Mouse (Mus musculus): ENCODE results near the gene Rpl10a.
"Not testable (repeated sequence)": the region's sequence is repeated elsewhere in the genome, so short reads cannot be mapped to it uniquely, and the experiment has no call there.

The Rpl10a gene

DNA sequence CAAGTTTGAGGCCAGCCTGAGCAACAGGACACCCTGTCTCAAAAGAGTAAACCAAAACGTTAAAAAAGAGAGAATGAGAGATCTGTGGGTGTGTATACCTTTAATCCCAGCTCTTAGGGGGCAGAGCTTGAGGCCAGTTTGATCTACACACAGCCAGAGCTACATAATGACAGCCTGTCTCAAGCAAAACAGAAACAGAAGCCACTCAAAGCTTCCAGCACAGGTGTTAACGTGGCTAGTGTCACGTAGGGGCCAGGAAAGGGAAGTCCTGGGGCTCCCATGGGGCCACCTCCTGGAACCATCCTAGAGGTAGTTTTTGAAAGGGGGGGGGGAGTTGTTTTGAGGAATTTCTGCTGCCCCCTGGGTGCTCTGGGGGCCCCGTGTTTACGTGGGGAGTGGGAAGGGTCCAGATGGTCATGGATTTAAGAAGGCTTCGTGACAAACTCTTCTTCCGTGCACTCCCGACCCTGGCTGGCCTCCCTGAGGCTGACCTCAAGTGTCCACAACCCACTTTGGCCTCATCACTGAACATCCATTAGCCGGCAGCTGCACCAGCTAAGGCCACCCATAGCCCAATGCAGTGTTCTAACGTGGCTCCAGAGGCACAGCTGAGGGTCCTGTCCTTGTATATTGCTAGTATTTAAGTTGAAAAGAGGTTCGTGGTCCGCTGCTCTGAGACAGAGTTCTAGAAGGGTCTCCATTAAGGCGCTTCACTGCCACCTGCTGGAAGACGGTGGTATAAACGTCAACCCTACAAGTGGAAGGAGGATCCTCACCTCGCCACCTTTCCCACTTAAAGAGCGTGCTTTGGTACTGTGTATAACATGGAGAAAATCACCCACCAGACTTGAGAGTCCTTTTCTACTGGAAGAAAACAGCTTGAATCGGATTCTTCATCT lies 19.7 kb upstream of the Rpl10a start:
- peak; percentile 72 for DNase-seq (ENCODE audit: low spot score)

DNA sequence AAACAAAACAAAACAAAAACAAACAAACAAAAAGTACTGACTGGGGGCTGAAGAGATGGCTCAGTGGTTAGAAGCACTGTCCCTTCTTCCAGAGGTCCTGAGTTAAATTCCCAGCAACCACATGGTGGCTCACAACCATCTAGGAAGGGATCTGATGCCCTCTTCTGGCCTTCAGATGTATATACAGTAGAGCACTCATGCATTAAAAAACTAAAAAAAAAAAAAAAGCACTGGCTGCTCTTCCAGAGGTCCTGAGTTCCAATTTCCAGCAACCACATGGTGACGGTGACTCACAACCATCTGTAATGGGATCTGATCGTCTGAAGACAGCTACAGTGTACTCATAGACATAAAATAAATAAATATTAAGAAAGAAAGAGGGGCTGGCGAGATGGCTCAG lies 17.4 kb upstream of the Rpl10a start:
- no peak for DNase-seq (ENCODE audit: low spot score)

DNA sequence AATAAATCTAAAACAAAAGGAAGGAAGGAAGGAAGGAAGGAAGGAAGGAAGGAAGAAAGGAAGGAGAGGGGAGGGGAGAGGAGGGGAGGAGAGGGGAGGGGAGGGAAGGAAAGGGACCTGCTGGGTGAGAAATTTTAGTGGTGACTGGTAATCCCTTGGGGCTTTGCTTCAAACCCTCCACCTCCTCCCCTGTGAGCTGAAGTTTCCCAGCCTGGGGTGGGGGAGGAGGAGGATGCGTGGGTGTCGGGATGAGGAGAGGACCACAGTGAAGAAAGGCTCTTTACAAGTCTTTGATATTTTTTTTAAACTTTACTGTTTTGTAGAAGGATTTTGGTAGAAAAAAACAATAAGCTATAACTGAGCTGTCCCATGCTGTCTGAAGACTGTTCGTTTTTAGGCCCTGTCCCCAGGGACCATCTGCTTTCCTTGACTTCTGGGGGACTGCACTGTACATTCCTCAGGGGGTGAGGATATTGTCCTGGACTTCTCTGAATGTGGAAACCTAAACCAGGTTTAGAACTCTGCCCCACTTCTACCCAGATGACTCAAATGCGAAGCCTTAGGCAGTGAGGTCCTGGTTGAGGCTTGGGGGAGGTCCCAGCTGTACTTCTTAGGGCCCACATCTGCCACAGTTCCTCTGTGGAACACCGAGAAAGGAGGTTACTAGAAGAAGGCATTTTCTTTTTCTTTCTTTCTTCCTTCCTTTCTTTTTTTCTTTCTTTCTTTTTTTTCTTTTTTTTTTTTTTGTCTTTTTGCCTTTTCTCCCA lies 16.7 kb upstream of the Rpl10a start:
- DNase-seq (ENCODE audit: low spot score): no peak

DNA sequence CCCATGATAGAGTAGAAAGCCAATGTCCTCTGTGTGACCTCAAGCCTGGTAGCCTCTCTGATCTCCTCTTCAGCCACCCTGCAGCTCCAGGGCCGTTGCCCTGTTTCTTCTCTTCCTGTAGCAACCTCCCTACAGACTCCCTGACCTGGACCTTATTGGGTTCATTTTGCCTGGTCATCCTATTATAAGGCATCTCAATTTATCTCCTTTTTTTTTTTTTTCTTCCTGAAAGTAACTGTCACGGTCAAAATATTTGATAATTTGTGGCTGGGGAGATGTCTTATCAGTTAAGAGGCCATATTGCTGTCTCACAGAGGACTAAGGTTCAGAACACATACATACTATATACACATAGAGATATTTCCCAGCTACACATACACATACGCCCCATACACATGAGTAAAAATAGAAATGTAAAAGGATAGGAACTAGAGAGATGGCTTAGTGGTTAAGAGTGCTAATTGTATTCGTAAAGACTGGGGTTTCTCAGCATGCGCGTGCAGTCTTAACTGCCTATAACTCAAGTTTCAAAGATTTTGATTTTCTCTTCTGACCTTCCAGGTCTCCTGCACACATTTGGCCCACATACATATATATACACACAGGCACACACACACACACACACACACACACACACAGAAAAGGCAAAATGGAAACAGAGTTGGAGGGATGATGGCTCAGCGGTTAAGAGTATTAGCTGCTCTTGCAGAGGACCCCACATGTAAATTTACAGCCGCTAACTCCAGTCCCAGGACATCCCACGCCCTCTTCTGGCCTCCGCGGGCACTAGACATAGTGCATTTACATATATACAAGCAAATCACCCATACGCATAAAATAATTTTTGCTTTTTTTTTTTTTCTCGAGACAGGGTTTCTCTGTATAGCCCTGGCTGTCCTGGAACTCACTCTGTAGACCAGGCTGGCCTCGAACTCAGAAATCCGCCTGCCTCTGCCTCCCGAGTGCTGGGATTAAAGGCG lies 15.7 kb upstream of the Rpl10a start:
- DNase-seq (ENCODE audit: low spot score): peak; percentile 46

DNA sequence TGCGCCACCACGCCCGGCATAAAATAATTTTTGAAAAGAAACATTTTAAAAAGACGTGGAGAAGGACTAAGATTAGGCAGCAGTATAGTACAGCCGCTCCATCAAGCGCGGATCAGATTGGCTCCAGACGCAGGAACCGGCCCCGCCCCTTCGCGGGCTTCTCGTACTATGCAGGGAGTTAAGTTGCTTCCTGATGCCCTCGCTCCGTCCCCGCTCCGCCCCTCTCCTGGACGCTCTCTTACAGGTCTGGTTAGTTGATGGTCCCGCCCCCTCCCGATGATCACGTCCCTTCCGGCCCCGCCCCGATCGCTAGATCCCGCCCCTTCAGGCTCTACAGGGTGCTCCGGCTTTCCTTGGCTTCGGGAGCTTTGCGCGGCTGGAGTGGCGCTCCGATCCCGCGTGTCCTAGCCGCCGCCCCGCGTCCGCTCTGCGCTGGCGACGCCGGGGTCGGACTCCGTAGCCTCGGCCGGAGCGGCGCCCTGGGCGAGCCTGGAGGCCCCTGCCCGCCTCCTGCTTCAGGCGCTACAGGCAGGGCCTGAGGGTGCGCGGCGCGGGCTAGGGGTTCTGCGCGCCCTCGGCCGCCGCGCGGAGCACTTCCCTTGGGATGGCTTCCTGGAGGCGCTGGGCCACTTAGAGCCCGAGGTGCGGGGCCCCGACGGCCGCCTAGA lies 14.9 kb upstream of the Rpl10a start, which contains the start of gene Fance:
TSS of gene Fance (plus strand) at position 308 of the 668 bp plus-strand sequence.
- peak; percentile 93 for DNase-seq (ENCODE audit: low spot score)

DNA sequence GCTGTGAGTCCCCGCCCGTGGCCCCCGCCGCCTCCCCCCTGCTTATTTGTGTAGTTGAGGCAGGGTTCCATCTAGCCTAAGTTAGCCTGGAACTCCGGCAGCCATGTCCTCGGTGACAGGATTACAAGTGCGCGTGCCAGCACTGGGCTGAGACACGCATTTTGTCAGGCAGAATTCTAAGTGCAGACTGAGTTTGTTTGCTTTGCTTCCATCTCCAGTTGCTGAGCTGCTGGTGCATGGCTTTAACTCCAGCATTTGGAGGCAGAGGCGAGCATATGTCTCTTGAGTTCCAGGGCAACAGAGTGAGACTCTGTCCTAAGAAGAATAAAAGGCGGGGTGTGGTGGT lies 14.4 kb upstream of the Rpl10a start:
- DNase-seq (ENCODE audit: low spot score): no peak

DNA sequence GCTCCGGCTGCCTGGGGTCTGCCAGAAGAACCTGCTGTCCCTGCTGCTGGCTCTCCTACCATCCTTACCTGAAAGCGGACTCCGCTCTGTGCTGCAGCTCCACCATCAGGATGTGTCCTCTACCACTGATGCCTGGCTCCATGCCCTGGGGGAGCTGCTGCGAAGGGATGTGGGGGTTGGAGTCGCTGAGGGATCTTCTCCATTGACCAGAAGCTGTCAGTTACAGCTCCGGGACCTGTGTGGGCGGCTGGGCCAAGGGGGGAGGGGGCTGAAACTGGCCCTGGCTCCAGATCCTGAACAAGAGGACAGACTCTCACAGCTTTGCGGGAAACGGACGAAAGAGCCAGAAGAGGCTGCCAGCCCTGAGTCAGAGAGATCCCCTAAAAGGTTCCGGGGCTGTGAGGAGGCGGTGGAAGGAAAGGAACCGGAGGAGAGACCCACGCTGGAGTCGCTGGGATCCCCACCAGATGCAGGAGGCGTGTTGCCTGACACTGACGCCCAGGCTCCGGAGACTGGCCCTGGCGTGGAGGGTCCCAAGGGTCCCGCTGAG lies 12.6 kb upstream of the Rpl10a start:
- no peak for DNase-seq (ENCODE audit: low spot score)

DNA sequence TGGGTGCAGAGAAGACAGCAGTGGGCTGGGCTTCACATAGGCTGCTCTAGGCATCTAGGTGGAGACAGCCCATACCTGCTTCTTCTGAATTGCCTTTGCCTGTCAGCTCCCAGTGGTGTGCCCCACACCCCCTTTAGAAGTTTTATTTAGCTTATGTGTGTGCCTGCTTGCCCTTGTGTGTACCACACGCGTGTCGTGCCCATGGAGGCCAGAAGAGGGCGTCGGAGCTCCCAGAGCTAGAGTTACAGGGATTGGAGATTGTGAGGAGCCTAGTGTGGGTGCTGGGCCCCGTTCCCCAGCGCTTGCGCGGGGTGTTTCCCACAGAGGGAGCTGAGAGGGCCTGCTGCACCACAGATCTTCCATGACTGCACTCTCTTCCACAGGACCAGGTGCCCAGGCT lies 11.8 kb upstream of the Rpl10a start:
- no peak for DNase-seq (ENCODE audit: low spot score)

DNA sequence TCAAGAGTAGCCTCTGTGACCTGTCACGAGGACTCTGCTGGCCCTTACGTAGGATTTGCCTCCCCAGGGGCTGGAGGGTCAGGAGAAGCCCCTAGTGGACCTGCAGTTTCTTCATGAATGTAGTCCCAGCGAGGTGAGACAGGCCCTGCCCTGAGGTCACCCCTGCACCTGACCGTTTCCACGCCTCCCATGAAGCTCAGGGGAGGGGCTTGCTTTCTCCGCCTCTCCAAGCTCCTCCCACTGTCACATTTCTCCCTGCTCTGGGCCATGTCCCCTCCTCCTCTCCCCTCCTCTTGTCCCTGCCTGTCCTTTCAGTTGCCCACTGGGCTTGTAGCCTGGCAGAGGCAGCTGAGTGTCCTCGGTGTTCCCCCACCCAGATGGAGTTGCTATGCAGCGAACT lies 11.2 kb upstream of the Rpl10a start:
- DNase-seq (ENCODE audit: low spot score): no peak

DNA sequence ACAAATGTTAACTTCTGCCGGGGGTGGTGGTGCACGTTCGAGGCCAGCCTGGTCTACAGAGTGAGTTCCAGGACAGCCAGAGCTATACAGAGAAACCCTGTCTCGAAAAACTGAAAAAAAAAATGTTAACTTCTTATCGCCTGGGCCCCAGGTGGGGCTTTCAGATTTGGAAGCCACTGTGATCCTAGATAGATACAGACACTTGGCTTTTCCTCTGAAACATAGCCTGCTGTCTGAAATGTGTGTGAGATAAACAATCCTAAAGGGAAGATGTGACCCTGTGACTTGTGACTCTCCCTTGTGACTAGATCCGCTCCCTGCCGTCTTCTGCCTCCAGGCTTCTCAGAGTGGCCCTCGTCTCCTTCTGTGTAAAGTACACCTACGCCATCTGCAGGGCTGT lies 10.5 kb upstream of the Rpl10a start:
- no peak for DNase-seq (ENCODE audit: low spot score)

DNA sequence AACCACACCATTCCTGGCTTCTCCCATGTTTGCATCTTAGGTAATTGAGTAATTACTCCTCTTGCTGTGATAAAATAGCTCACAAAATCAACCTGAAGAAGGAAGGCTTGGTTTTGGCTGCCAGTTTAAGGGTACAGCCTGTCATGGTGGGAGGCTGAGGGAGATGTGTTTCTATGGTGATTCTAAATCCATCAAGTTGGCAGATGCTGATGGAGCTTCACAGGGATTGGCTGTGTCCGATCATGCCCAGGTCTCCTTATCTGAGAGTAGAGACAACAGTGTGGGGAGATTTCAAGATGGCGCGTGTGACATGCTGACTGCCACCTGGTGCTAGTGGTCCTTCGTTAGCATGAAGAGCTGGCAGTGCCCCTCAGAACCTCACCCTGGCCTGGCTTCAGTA lies 6.6 kb upstream of the Rpl10a start:
- no peak for DNase-seq (ENCODE audit: low spot score)

DNA sequence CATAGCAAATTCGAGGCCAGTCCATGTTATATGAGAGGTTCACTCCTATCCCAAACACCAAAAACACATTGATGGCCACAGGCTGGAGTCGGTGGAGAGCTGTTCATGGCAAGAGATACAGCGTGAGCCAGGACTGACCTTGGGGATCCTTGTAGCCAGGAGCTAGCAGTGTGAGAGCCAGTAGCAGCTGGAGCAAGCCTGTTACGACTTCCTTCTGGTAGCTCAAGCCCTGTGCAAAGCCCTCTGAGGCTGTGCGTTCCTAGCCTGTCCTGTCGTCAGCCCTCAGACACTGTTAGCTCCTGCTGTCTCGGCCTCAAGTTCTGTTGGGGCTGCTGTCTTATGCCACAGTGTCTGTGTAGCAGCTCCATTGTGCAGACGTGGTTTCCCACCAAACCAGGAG lies 4.5 kb upstream of the Rpl10a start:
- no peak for DNase-seq (ENCODE audit: low spot score)

DNA sequence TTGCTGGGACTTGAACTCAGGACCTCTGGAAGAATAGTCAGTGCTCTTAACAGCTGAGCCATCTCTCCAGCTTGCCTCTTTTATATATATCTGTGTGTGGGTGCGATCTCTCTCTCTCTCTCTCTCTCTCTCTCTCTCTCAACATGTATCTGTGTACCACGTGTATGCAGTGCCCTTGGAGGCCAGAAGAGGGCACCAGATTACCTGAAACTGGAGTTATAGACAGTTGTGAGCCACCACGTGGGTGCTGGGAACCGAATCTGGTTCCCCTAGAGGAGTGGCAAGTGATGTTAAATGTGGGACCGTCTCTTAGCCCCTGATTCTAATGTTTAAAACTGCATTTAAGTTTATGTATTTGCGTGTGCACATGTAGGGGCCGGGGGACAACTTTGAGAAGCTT lies 3.9 kb upstream of the Rpl10a start:
- not testable (repeated sequence) for DNase-seq (ENCODE audit: low spot score)

DNA sequence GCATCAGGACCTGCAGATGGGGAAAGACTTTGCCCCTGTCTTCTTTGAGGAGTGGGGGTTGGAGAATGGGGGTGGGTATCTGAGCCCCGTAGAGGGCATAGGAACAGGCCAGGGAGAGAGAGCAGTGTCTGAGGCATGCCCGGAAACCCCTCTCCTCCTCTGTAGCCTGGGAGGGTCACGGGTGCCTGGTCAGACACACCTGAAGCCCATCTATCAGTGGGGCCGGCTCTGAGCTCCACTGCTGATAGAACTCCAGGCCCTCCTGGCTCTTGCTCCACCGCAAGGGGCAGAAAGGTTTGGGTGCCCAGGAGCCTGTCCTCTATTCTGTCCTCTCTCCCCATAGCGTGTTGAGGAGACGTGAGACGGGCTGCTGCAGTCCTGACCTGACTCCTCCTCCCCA lies 2.5 kb upstream of the Rpl10a start:
- DNase-seq (ENCODE audit: low spot score): no peak

DNA sequence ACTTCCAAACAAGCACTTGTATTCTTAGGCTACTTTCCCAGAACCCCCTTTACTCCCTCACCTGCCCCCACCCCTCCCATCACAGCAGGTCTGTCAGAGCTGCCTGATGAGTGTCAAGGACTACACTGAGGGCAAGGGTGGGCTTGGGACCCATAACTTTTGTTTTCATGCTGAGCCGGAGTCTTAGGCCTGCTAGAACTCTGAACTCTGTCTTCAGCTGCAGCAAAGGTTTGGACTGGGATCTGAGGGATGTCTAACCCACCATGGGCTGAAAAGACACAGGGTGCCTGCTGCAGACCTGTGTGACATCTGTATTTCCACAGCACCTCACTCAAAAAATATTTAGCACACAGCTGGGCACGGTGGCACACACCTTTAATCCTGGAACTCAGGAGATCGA lies 1.3 kb upstream of the Rpl10a start:
- DNase-seq (ENCODE audit: low spot score): no peak

DNA sequence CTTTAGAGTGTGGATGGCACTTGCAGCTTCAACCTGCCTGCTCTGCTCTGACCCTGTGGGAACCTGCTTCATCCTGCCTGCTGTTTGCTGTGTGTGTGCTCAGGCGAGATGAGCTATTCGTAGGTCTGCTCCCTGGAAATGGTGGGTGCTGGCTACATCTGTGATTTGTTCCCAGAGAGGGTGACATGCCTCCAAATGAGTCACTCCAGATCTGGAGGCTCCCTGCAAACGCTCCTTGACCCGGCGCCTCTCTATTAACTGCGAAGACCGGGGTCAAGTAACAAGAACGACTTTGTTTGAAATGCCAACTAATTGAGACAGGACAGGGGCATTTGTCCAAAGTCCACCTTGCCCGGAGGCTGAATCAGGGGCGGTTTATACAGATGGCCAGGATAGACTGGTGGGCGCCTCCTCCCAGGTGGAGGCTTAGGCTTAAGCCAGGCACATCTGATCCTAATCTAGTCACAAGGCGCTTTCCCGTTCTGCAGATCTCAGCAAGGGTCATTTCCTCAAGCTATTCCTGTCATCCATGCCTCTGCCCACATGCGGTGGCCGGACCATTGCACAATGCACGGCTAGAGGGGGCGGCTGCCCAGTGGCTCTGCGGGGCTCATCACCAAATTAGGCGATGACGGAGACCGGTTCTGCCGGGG lies 472 bp upstream of the Rpl10a start:
- no peak for DNase-seq (ENCODE audit: low spot score)

DNA sequence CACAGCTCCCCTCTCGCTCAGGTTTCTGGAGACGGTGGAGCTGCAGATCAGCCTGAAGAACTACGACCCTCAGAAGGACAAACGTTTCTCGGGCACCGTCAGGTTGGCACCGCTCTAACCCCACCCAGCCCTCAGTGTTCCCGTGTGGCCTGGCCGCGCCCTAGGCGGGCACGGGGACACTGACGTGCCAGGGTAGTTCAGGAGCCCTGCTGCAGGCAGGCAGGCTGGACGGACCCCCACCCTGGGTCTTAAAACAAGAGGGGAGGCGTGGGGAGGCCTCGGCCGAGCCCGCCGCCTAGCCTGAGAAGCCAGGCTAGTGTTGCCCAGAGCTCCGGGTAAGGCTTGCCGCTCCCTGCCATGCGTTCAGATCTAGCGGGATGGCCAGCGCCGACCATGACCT lies 675 bp downstream of the Rpl10a start:
- DNase-seq (ENCODE audit: low spot score): no peak

DNA sequence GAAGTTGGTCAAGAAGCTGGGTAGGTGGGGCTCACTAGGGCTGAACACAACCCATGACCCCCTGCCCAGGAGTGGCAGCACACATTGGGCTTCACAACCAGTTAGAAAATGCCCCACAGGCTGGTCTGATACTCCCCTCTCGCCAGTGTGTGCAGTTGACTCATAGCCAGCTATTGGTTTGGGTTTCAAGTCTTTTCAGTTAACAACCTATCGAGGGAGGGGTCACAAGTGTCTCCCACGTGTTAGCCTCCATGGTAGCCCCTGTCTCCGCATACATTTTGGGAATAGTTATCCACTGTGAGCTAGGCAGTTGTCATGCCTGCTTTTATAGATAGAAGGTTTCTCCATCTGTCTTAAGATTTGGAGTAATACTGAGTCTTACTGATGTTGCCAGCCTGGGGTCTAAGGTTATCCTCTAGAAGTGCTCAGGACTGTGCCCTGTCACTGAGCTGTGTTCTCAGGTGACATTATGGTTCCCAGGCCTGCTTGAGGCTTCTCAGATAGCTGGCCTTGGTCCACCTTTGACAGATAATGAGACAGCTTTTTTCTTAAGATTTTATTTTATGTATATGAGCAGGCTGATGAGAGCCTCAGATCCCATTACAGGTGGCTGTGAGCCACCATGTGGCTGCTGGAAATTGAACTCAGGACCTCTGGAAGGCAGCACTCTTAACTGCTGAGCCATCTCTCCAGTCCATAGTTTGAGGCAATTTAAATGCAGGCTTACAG lies 1.4 kb downstream of the Rpl10a start:
- DNase-seq (ENCODE audit: low spot score): no peak

DNA sequence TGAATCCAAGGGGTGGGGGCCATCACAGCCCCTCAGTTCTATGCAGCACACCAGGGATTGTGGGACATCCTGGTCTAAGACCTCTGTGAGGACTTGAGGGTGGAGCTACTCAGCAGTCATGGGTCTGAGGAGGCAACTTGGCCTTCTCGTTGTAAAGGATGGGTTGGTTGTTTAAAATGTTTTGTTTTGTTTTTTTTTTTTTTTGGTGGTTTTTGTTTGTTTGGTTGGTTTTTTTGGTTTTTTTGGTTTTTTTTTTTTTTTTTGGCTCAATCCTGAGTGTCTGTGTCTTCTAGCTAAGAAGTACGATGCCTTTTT lies 1.9 kb downstream of the Rpl10a start:
- DNase-seq (ENCODE audit: low spot score): no peak

DNA sequence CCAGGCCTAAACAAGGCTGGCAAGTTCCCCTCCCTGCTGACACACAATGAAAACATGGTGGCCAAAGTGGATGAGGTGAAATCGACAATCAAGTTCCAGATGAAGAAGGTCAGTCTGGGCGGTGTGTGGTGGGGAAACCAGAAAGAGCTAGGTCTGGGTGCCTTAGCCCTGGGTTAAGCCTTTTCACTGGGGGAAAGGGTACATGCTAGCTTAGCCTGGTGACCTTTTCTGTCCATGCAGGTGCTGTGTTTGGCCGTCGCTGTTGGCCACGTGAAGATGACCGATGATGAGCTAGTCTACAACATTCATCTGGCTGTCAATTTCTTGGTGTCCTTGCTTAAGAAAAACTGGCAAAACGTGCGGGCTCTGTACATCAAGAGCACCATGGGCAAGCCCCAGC lies 2.3 kb downstream of the Rpl10a start:
- not testable (repeated sequence) for DNase-seq (ENCODE audit: low spot score)

All from spleen, adult 12 weeks (tissue).